Mouse (Mus musculus): Measurements from ENCODE around the gene Krt13. TPM values are rescaled to one million over a fixed set of nuclear protein-coding genes. Genes with fewer than 3 reads are reported as not detected.
A peak's percentile ranks its signal among the peaks of the same experiment; 100 is the strongest.

The Krt13 gene
- not detected for total RNA-seq (2021)

DNA sequence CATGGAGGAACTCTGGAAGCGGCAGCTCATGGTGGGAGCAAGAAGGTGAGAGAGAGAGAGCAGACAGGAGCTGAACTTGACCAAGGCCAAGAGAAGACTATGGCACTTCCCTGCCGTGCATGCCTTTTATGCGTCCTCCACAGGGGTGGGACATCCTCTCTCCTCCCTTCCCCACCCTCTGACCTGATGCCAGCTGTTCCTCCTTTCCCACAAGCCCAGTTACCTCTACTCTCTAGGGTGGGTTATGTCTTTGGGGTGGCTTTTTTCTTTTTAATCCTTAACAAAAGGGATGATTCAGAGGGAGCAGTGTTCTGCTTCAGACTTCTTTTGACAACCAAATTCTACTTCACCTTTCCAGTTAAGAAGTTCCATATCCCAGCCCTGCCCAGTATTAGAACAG lies at the start of gene Krt13:
Gene Krt13, minus strand, starts transcription at position 101 of the 400 bp plus-strand sequence.
- intact Hi-C loops (cut with DNase I): no loop called here

DNA sequence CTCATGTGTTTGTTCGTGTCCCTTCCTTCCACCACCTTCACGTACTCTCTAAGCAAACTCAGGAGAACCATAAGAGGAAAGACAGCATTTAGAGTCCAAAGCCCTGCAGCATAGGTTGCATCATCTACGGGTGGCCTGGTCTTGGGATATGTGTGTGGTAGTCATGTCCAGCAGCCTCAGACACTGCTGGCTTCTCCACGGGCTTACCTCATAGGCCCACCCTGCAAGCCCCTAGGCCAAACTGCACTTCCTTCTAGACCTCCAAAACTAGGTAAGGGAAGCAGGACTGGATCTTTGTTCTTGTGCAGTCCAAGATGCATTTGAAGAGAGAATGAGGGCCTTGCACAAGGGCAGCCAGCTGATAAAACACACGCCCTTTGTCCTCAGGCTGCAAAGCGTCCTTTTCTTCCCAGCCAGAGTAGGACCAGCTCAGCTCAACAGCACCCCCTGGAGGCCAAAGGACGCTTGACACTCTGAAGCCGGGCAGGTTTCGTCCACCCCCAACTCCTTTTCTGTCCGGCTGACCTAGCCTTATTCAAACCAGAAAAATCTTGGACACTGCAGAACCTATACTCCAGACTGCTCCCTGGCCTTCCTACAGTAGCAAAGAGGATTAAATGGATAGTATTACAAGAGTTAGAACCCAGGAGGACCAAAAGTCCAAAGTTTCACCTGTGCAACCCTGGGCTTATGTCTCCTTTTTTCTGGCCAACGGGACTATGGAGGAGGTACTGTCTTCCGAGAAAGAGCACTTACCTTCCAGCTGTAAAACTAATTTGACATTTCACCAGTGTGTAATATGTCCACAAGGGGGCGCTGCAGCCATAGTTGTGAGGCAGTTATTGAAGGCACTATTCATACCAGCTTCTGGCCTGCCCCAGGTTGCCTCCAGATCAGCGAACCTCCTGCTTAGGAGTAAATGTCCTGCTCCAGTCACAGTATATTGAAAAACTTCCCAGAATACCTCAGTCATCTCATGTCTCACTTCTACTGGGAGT lies 47.7 kb upstream of the Krt13 start:
- DNase-seq (ENCODE audit: low spot score): peak; percentile 24
- intact Hi-C loops (cut with DNase I): loop anchor here (5.0 kb wide), 2 partner anchors 113 to 702 kb away; no protein-coding TSS in a partner anchor

More for the DNA sequence above, at the start of gene Krt13:
- DNase-seq (ENCODE audit: low spot score): no peak

DNA sequence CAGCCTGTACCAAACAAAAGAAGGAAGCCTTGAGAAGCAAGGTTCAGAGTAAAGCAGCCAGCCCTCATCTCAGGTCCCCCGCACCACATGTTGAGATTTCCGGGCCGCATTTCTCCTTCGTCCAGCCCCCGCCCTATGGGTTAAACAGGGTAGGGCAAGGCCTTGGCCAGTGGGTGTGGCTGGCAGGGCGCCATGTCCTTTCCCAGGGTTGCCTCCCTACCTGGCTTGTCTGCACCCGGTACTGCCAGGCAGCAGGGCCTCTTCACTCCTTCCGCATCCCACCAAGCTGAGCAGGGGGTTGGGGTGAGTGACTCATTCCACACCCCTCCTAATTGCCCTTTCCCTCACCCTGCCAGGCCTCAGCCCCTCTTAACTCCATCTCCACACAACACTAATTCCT lies 46.7 kb upstream of the Krt13 start:
- intact Hi-C loops (cut with DNase I): loop anchor here (5.0 kb wide), 2 partner anchors 114 to 701 kb away; no protein-coding TSS in a partner anchor
- peak; percentile 19 for DNase-seq (ENCODE audit: low spot score)

DNA sequence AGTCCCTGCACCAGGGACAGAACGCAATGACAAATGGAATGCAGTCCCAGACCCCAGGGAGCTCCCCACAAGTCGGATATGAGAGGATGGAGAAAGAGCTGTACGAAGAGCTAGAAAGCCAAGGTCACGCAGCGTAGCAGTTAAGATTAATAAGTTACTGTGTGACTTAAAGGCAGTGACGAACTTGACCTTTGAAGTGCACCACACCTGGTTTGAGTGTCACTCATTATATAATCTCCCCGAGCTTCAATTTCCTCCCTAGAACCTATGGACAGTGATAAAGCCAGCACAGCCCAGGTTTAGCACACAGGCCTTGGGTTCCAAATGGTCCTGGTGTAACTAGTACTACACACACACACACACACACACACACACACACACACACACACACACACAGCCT lies 43.0 kb upstream of the Krt13 start:
- no peak for DNase-seq (ENCODE audit: low spot score)
- intact Hi-C loops (cut with DNase I): no loop called here

DNA sequence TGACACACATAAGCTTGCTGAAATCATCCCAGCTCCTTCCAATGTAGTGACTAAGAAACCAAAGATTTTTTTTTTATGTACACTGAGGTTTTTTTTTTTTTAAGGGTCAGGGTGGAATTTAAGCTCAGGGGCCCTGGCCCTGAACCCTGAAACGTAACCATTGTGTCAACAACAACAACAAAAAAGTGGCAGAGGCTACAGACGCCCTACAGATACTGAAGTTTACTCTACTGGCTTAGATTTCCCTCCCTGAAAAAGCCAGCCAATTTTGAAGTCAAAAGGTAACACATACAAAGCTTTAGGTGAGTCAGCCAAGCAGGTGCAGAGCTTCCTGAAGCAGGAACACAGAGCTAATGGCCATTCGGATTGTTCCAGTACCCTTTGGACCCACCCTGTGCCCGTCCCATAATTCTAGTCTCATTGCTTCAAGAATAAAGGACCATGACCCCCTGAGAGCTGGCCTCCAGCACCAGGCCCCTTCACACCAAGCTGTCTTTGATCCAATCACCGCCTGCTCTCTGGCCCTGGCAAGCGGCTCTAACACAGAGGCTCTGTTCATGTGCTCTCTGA lies 36.6 kb upstream of the Krt13 start:
- intact Hi-C loops (cut with DNase I): no loop called here
- DNase-seq (ENCODE audit: low spot score): no peak

DNA sequence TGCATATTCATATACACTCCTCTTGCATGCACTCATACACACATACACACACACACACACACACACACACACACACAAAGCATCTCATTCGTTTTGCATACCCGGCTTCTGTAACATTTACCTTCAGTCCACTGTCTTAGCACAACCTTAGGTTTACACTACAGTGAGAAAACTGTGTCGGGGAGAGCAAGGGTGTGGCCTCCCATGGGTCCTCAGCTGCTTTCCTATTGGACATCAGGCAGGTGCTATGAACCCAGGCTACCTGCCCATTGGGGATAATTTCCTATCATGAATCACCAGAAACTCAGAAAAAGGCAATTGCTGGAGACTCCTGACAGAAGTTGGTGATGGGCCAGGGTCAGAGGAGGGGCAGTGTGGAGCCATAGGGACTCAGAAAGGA lies 36.0 kb upstream of the Krt13 start:
- intact Hi-C loops (cut with DNase I): no loop called here
- DNase-seq (ENCODE audit: low spot score): no peak

DNA sequence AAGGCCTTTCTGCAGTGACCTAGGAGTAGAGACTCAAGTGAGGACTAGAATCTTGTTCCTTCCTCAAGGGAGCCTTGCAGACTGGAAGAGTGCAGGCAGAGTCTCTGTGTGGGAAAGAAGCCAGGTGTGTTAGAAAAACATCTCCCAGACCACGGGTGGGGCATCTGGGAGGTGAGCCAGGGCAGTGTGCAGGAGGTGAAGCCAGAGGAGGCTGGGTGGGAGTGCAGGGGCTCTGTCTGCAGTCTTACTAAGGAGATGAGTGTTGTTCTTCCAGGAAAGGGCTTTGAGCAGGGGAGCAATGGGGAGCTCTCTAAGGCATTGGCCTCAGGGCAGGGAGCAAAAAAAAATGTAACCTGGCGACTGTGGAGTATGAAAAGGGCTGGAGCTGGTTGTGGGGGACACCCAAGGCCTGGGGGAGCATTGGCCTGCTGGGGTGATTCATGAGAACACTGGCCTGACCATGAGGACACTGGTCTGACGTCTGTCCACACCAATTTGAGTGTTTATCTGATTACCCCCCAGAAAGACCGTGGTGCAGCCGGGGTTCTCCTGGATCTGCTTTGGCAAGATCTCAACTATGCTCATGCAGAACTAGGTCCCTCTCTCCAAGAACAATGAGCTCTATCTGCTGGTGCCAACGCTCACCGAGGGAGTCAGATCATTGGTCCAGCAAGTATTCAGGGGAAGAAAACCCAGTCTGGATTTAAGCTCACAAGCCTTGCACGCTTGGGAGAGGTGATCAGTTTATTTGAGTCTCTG lies 34.3 kb upstream of the Krt13 start:
- DNase-seq (ENCODE audit: low spot score): no peak
- intact Hi-C loops (cut with DNase I): no loop called here

DNA sequence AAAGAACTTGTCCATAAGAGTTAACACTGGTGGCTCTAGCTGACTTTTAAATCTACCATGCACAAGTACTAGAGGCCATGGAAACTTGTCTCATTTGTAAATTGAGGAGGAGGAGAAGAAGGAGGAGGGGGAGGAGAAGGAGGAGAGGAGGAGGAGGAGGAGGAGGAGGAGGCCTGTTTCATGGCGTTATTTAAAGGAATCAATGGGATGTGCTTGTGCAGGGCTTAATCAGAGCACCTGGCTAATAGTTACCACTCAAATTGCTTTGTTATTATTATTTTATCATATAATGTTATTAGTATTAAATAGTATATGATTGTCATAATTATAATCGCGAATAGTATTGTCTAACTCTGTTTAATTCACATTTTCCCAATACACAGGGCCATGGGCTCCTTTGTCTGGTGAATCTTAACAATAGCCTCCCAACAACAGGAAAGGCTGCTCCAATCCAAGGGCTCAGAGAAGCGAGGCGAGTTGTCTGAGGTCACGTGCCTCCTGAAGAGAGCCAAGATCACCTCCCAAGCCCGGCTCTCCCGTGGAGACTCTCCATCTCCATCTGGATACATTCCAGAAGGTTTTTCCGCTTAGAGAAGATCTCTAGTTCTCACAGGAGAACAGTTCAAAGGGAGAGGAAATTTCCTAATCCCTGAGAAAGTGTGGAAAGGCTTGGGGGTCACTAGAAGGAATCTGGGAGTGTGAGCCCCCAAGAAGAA lies 27.4 kb upstream of the Krt13 start, which contains the start of gene Krt19:
Gene Krt19, minus strand, starts transcription at position 51 of the 716 bp plus-strand sequence.
- DNase-seq (ENCODE audit: low spot score): no peak
- intact Hi-C loops (cut with DNase I): no loop called here

DNA sequence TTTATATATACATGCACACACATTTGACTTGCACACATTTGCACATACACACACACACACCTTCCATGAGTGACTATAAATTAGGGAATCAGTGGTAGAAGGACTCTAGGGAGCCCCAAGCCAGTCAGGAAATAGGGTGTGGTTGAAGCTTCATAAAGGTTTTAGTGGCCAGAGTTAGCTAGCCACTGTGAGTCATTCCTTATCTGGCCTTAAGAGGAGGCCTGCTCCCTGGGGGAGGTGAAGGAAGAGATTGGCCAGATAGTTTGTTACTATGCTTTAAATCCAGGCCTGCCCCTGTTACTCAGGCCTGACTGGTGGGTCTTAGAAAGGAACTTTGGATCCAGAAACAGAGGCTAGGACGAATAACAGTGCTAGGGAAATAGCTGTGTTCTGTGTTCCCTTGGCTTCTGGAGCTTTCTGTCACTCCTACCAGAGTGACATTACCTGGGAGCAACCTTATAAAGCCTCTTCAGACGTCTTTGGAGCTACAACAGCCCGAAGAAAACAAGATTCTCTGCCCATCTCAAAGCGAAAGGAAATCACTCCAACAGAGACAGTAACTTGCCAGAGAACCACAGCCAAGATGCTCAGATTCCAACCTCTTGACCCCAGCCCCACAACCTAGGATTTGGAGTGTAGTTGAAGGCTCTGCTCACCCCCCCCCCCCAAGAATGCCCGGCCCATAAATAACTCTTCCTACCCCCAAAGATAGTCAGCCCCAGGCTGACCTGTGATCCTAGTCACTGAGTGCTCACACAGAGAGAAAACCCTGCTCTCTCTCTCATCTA lies 26.4 kb upstream of the Krt13 start:
- intact Hi-C loops (cut with DNase I): no loop called here

DNA sequence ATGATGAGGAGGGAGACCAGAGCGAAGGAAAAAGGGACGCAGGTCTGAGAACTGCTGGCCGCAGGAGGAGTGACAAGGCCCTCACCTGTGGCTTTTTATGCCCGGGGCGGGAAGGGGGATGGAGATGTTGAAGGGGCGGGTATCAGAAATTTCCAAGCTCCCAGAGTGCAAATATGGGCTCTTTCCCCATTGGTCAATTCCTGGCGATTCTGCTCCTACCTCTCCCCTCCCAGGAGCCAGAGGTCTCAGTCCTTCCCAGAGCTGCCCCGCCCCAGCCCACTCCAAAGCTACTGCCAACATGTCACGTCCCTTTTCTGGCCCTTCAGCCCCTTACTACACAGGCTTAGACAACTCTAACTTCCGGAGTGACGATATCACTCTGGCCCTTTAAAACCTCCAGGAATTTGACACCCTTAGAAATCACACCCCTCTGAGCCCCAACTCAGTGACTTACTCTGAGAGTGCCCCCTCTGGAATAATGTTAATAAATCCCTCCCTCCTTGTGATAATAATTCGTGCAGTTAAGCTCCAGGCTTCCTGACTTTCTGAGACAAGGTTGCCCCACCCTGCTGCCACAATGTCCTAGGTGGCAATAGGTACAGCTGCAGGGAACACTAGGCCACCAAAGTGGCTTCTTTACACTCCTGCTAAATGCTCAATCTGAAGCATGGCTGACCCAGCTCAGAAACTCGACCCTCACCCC lies 24.6 kb upstream of the Krt13 start:
- intact Hi-C loops (cut with DNase I): no loop called here
- DNase-seq (ENCODE audit: low spot score): no peak

More for the DNA sequence above, 26.4 kb upstream of the Krt13 start:
- no peak for DNase-seq (ENCODE audit: low spot score)

DNA sequence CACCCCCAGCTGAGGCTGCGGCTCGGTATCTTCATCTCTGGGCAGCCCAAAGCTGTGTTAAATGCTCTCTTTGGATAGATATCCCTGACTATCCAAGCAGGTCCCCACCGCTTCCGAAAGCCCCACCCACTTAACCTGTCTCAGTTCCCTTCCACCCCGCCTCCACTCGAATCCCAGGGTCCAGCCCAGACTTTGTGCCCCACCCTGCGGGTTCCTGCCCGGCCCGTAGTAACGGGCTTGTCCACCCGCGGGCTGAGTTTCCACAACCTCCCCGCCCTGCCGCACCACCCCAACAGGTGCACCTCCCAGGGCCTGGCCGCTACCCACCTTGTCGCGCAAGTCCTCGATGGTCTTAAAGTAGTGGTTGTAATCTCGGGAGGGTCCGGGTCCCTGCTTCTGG lies 23.7 kb upstream of the Krt13 start:
- intact Hi-C loops (cut with DNase I): no loop called here
- DNase-seq (ENCODE audit: low spot score): no peak

DNA sequence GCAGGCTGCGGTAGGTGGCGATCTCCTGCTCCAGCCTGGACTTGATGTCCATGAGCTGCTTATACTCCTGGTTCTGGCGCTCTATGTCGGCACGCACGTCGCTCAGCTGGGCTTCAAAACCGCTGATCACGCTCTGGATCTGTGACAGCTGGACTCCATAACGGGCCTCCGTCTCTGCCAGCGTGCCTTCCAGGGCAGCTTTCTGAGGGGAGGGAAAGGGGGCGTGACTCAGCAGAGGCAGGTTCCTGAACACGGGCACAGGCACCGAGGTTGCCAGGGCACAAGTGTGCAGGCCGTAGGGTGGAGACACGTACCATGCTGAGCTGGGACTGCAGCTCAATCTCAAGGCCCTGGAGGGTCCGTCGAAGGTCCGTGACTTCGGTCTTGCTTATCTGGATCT lies 19.6 kb upstream of the Krt13 start:
- intact Hi-C loops (cut with DNase I): no loop called here
- DNase-seq (ENCODE audit: low spot score): no peak

DNA sequence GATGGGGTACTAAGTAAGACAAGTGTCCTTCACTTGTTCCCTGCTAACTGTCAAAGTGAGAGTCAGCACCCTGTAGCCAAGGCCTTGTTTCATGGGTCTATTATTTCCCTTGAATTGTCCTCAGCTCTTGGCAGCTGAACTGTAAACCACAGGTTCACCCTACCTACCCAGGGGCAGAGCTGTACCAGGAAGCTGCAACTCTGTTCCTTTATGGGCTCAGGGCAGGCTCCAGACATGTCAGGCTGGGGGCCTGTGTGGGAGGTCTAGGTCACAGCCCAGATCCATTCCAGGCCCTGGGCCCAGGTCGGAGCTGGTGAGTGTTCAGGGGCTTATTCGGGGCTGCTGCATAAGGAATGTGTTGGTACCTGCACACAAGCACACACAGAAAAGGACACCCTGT lies 18.0 kb upstream of the Krt13 start:
- intact Hi-C loops (cut with DNase I): no loop called here
- DNase-seq (ENCODE audit: low spot score): no peak

DNA sequence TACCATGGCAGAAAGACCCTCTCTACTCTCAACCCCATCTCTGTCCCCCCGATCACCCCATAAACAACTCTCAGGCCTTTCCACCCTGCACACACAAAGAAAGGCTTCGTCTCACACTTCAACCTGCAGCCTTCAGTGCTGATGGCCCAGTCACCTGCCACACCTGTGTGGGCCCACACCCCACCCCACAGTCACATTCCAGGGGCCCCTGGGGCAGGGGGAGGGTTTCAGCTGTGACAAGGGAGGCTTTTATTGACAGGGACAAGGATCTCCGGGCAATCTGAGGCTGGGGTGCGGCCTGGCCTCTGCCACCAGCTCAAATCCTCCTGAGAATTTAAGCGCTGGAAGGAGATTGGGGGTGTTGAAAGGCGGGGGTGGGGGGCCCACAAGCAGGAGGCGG lies 17.4 kb upstream of the Krt13 start:
- no peak for DNase-seq (ENCODE audit: low spot score)
- intact Hi-C loops (cut with DNase I): no loop called here

DNA sequence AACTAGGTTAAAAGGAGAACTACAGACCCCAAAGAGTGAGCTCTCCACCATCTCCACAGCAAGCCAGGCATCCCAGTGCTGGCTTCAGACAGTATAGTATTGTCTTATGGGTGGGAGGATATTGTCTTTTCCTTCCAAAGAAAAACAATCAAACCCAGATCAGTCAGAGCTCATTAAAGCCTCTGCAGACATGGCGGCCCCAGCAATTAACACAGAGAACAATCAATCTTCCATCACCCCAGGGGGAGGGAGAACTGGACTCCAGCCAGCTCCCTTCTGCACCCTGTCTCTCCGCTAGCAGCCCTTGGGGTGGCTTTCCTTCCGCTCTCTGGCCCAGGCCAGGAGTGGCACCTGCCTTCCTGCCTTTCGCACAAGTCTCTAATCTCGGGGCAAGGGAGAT lies 16.3 kb upstream of the Krt13 start:
- intact Hi-C loops (cut with DNase I): no loop called here

DNA sequence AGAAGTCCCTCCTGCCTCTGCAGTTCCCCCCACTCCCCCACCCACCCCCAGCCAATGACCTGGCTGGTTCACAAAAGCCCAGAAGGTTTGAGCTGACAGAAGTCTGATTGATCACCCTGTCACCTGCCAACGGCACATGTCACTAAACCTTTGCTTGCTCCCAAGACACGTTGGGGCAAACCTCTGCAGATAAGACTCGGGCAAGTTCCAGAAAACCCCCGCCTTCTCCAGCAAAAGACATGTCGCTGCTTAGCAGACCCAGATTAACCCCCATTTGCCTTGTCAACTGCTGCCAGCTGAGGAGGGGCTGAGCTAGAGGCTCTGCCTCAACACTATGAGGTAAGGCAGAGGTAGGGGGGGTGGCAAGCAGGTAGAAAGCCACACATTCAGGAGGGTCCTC lies 15.2 kb upstream of the Krt13 start:
- no peak for DNase-seq (ENCODE audit: low spot score)
- intact Hi-C loops (cut with DNase I): no loop called here

More for the DNA sequence above, 16.3 kb upstream of the Krt13 start:
- DNase-seq (ENCODE audit: low spot score): no peak

DNA sequence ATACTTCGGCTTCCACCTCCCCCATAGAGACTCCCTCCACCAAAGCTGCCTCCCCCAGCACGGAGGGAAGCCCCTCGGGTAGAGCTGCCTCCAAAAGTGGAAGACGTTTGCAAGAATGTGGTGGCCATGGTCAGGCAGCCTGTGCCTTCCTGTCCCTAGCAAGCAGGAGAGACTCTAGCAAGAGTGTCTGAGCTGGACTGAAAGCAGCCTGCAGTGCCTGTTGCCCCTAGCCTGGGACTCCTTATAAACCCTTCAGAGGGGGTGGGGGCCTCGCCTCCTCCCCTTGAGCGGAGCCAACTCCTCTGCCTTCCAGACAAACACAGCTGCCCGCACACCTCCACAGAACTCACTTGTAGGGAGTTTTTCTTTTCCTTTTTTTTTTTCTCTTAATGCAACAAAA lies 14.4 kb upstream of the Krt13 start, which contains the start of gene Krt15:
Gene Krt15, minus strand, starts transcription at position 198 of the 400 bp plus-strand sequence.
- intact Hi-C loops (cut with DNase I): no loop called here
- no peak for DNase-seq (ENCODE audit: low spot score)

DNA sequence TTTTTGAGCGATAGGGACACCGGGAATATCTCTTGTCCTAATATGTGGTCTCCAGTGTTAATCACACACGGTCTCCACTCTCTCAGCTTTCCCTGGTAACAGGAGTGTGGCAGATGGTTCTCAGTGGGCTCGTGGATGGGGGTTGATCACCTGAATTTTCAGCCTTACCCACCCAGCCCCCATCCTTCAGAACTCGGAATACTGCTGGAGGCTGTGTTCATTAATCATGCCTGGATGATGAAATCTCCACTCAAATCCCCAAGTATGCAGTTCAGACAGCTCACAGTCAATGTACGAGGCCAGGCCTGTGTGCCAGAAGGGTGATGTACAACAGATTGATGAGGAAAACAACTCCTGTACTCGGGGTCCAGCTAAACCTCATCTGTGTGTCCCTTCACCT lies 3.5 kb upstream of the Krt13 start:
- DNase-seq (ENCODE audit: low spot score): no peak
- intact Hi-C loops (cut with DNase I): no loop called here

All from heart, postnatal 25 days (tissue).